Mouse (Mus musculus) embryonic facial prominence, embryonic 14.5 days (tissue): ENCODE measurements around the gene Btbd11. TPM values are rescaled to one million over a fixed set of nuclear protein-coding genes. Genes with fewer than 3 reads are reported as not detected.

Experiments used
- ATAC-seq: fragments of 200-750 bp; cut with Nextera tagmentation; 2 replicates; pipeline ENCODE4 v1.8.0; 2017; ENCODE audit warnings: low read depth, moderate number of reproducible peaks, moderate TSS enrichment
- DNase-seq: peaks from one replicate; pipeline ENCODE4 v3.0.0-alpha.2; 2015; ENCODE audit warnings: low spot score
- H3K27ac ChIP-seq: fragments of 300-500 bp; sonication (generic); replicated peaks from 2 replicates; pipeline ENCODE4 v1.5.1; 2014; ENCODE audit warnings: low read depth, mild to moderate bottlenecking, low read length, moderate library complexity
- H3K27me3 ChIP-seq: fragments of 300-500 bp; sonication (generic); replicated peaks from 2 replicates; pipeline ENCODE4 v1.6.1; 2014; ENCODE audit warnings: low read length; ENCODE audit not compliant: control insufficient read depth, insufficient read depth
- H3K36me3 ChIP-seq: fragments of 300-500 bp; sonication (generic); 2 replicates; pipeline ENCODE4 v1.6.1; 2014; ENCODE audit warnings: low read length, mixed read lengths; ENCODE audit not compliant: control insufficient read depth, insufficient read depth
- H3K4me1 ChIP-seq: fragments of 300-500 bp; sonication (generic); 2 replicates; pipeline ENCODE4 v1.6.1; 2014; ENCODE audit warnings: antibody characterized with exemption, low read length; ENCODE audit not compliant: control insufficient read depth, insufficient read depth
- H3K4me2 ChIP-seq: fragments of 300-500 bp; sonication (generic); 2 replicates; pipeline ENCODE4 v1.6.1; 2014; ENCODE audit warnings: low read depth, mild to moderate bottlenecking, low read length, moderate library complexity, mixed read lengths
- H3K4me3 ChIP-seq: fragments of 300-500 bp; sonication (generic); 2 replicates; pipeline ENCODE4 v1.5.1; 2014; ENCODE audit warnings: low read depth, mild to moderate bottlenecking, low read length
- H3K9ac ChIP-seq: fragments of 300-500 bp; sonication (generic); 2 replicates; pipeline ENCODE4 v1.6.1; 2014; ENCODE audit warnings: low read depth, mild to moderate bottlenecking, low read length, moderate library complexity, mixed read lengths
- H3K9me3 ChIP-seq: fragments of 300-500 bp; sonication (generic); 2 replicates; pipeline ENCODE4 v1.6.1; 2016; ENCODE audit warnings: low read length; ENCODE audit not compliant: control insufficient read depth
- WGBS: fragments of 180-500 bp; shearing (Covaris S2); extraction: QIAGEN DNeasy Blood & Tissue Kit; methylation state at CpG from one replicate; pipeline ENCODE4 v1.1.7; 2014; 5-methylcytosine and 5-hydroxymethylcytosine counted together
- polyA plus RNA-seq: library from polyadenylated mRNA; unstranded; fragments of >200 nt; fragmentation: Nextera tagmentation; extraction: Ambion mirVana; gene quantifications from 2 replicates; pipeline ENCODE4 v1.2.1, GENCODE M21; 2014

The Btbd11 gene
- polyA plus RNA-seq, result 5.0 and 5.8 TPM in 2 replicates

- Histone ChIP-seq H3K4me3 (peak within 1 kb of the TSS; percentile 67), H3K4me2 (peak within 1 kb of the TSS; percentile 100), H3K9ac (peak within 1 kb of the TSS; percentile 76), H3K27me3 (no peaks in the 10 kb centered on the region), H3K27ac (peak within 1 kb of the TSS; percentile 52), H3K4me1 (peaks cover 22% of the 10 kb centered on the region), H3K9me3 (no peaks in the 10 kb centered on the region), H3K36me3 (no peaks in the 10 kb centered on the region)
- WGBS, result under 1% methylated on average over 34 of the region's 46 CpGs
- ATAC-seq (peak; percentile 97), DNase-seq (peak; percentile 98)
Observed at GRCm38 (mm10) chr10:85386605-85387218, at the start of gene Btbd11. Gene Btbd11 (plus strand): TSS chr10:85386814.

- no peaks in the 10 kb centered on the region for H3K36me3 ChIP-seq
- no peak overlapping the region for H3K4me2 ChIP-seq
- no peak overlapping the region for H3K9ac ChIP-seq
- H3K27ac ChIP-seq, result no peak overlapping the region
- ATAC-seq, result no peak
- 52% methylated on average over 12 of the region's 12 CpGs for WGBS
- no peaks in the 10 kb centered on the region for H3K4me1 ChIP-seq
- H3K9me3 ChIP-seq, result 0 out of 2 replicates have a peak, but pooled peaks cover 4% of the 10 kb centered on the region
- no peaks in the 10 kb centered on the region for H3K27me3 ChIP-seq
- no peak for DNase-seq
- no peak overlapping the region for H3K4me3 ChIP-seq
Observed at GRCm38 (mm10) chr10:85338733-85339132, 47.9 kb upstream of the Btbd11 start.

GRCm38 (mm10) chr10:85341867-85342266 lies 44.7 kb upstream of the Btbd11 start:
- no peak for DNase-seq
- H3K9ac ChIP-seq, result no peak overlapping the region
- H3K27ac ChIP-seq, result no peak overlapping the region
- 84% methylated on average over 1 of the region's 1 CpGs for WGBS
- H3K36me3 ChIP-seq, result no peaks in the 10 kb centered on the region
- no peak overlapping the region for H3K4me2 ChIP-seq
- H3K4me1 ChIP-seq, result no peaks in the 10 kb centered on the region
- 0 out of 2 replicates have a peak, but pooled peaks cover 4% of the 10 kb centered on the region for H3K9me3 ChIP-seq
- H3K27me3 ChIP-seq, result no peaks in the 10 kb centered on the region
- ATAC-seq, result no peak
- no peak overlapping the region for H3K4me3 ChIP-seq

- H3K4me3 ChIP-seq, result no peak overlapping the region
- no peak overlapping the region for H3K27ac ChIP-seq
- H3K9ac ChIP-seq, result no peak overlapping the region
- ATAC-seq (no peak), DNase-seq (no peak)
- H3K36me3 ChIP-seq, result no peaks in the 10 kb centered on the region
- no peak overlapping the region for H3K4me2 ChIP-seq
- H3K4me1 ChIP-seq, result no peaks in the 10 kb centered on the region
- no peaks in the 10 kb centered on the region for H3K27me3 ChIP-seq
- H3K9me3 ChIP-seq, result no peaks in the 10 kb centered on the region
- 85% methylated on average over 9 of the region's 9 CpGs for WGBS
Observed at GRCm38 (mm10) chr10:85347171-85347570, 39.4 kb upstream of the Btbd11 start.

GRCm38 (mm10) chr10:85352505-85352904 lies 34.1 kb upstream of the Btbd11 start:
- Histone ChIP-seq H3K9me3 (no peaks in the 10 kb centered on the region), H3K27ac (no peak overlapping the region), H3K36me3 (no peaks in the 10 kb centered on the region), H3K4me1 (no peaks in the 10 kb centered on the region), H3K27me3 (no peaks in the 10 kb centered on the region), H3K9ac (no peak overlapping the region), H3K4me3 (no peak overlapping the region), H3K4me2 (no peak overlapping the region)
- no peak for ATAC-seq
- WGBS, result 82% methylated on average over 2 of the region's 2 CpGs
- no peak for DNase-seq

GRCm38 (mm10) chr10:85354270-85354669 lies 32.3 kb upstream of the Btbd11 start:
- H3K4me3 ChIP-seq, result no peak overlapping the region
- DNase-seq (no peak), ATAC-seq (no peak)
- H3K27ac ChIP-seq, result no peak overlapping the region
- no peak overlapping the region for H3K4me2 ChIP-seq
- H3K9me3 ChIP-seq, result no peaks in the 10 kb centered on the region
- H3K36me3 ChIP-seq, result no peaks in the 10 kb centered on the region
- H3K9ac ChIP-seq, result no peak overlapping the region
- no peaks in the 10 kb centered on the region for H3K27me3 ChIP-seq
- no peaks in the 10 kb centered on the region for H3K4me1 ChIP-seq
- 90% methylated on average over 1 of the region's 1 CpGs for WGBS

GRCm38 (mm10) chr10:85359501-85360066 lies 27.0 kb upstream of the Btbd11 start:
- WGBS, result 79% methylated on average over 3 of the region's 3 CpGs
- ATAC-seq, result no peak

GRCm38 (mm10) chr10:85362766-85363442 lies 23.7 kb upstream of the Btbd11 start:
- WGBS, result 70% methylated on average over 9 of the region's 9 CpGs
- no peak overlapping the region for H3K4me3 ChIP-seq
- H3K9me3 ChIP-seq, result no peaks in the 10 kb centered on the region
- DNase-seq (no peak), ATAC-seq (peak; percentile 22; the same call in 1 of the 2 replicates)
- no peak overlapping the region for H3K4me2 ChIP-seq
- H3K36me3 ChIP-seq, result no peaks in the 10 kb centered on the region
- H3K27ac ChIP-seq, result no peak overlapping the region
- no peak overlapping the region for H3K9ac ChIP-seq
- no peaks in the 10 kb centered on the region for H3K4me1 ChIP-seq
- no peaks in the 10 kb centered on the region for H3K27me3 ChIP-seq

More at GRCm38 (mm10) chr10:85359501-85360066, 27.0 kb upstream of the Btbd11 start:
- Histone ChIP-seq H3K27me3 (no peaks in the 10 kb centered on the region), H3K9ac (no peak overlapping the region), H3K4me2 (no peak overlapping the region), H3K4me1 (no peaks in the 10 kb centered on the region), H3K27ac (no peak overlapping the region), H3K9me3 (no peaks in the 10 kb centered on the region), H3K4me3 (no peak overlapping the region), H3K36me3 (no peaks in the 10 kb centered on the region)
- DNase-seq, result no peak
